Comparison of ENCODE assay signal across 8 mouse cellular contexts in genomic region chr1:171250680-171251593, GRCm38 (mm10). TPM values are rescaled to one million over a fixed set of nuclear protein-coding genes. Genes with fewer than 3 reads are reported as not detected.
DNase-seq lines count a peak whose midpoint lies in the region; ATAC-seq and TF ChIP-seq lines count a peak whose summit lies in the region.

TSS of gene Ndufs2 (minus strand) at chr1:171251388.

- H3K4me1 ChIP-seq in lung, embryonic 14.5 days (ENCODE audit: insufficient read depth), result peaks cover 25% of the 10 kb centered on the region
- H3K4me1 ChIP-seq in stomach, postnatal 0 days (replicated peaks; ENCODE audit: control insufficient read depth, insufficient read depth), result peaks cover 10% of the 10 kb centered on the region

- H3K9ac ChIP-seq in lung, embryonic 14.5 days, result peak within 1 kb of the TSS; percentile 49
- peak within 1 kb of the TSS; percentile 58 for H3K9ac ChIP-seq in stomach, postnatal 0 days (ENCODE audit: low read length)

- peak within 1 kb of the TSS; percentile 35 for H3K4me3 ChIP-seq in lung, embryonic 14.5 days (ENCODE audit: low read depth, low read length)
- peak within 1 kb of the TSS; percentile 46 for H3K4me3 ChIP-seq in stomach, postnatal 0 days (ENCODE audit: low read depth, low read length)

- no peaks in the 10 kb centered on the region for H3K27me3 ChIP-seq in lung, embryonic 14.5 days (ENCODE audit: insufficient read depth, low read length)
- H3K27me3 ChIP-seq in stomach, postnatal 0 days (ENCODE audit: control insufficient read depth, insufficient read depth, low read length), result no peaks in the 10 kb centered on the region

- TF ChIP-seq EP300 in stomach, postnatal 0 days (optimal IDR thresholded peaks at IDR 0.05), result no peak

- peak; percentile 6; the same call in 1 of the 2 replicates for ATAC-seq in lung, embryonic 14.5 days (ENCODE audit: insufficient read depth)
- ATAC-seq in inflammation-experienced regulatory T-cells, adult 6 months, result no peak
- no peak for ATAC-seq in stomach, postnatal 0 days (ENCODE audit: low FRiP score, low TSS enrichment)

- DNase-seq in lung, embryonic 14.5 days, result peak; percentile 55
- DNase-seq in lung, postnatal 25 days (ENCODE audit: low spot score), result no peak
- peak; percentile 52 for DNase-seq in brain, adult 2 months (ENCODE audit: low read depth, low spot score)
- peak; percentile 46 for DNase-seq in gastrocnemius, postnatal 25 days
- peak; percentile 35 for DNase-seq in lung, postnatal 10 days
- DNase-seq in stomach, postnatal 0 days (ENCODE audit: low spot score), result no peak
- DNase-seq in cerebellum, adult 9-10 months, result no peak

- H3K4me2 ChIP-seq in lung, embryonic 14.5 days, result peak within 1 kb of the TSS; percentile 66
- H3K4me2 ChIP-seq in stomach, postnatal 0 days (replicated peaks; ENCODE audit: low read depth), result peak within 1 kb of the TSS; percentile 57

- TF ChIP-seq CTCF in lung, embryonic 14.5 days (IDR thresholded peaks at IDR 0.05; ENCODE audit: low read depth), result no peak
- TF ChIP-seq CTCF in stomach, postnatal 0 days (IDR thresholded peaks at IDR 0.05; ENCODE audit: low read depth), result no peak

- H3K36me3 ChIP-seq in lung, embryonic 14.5 days (ENCODE audit: insufficient read depth), result peaks cover 9% of the 10 kb centered on the region; the same call in 1 of the 2 replicates
- H3K36me3 ChIP-seq in stomach, postnatal 0 days (ENCODE audit: control insufficient read depth, insufficient read depth, low read length), result 0 out of 2 replicates have a peak, but pooled peaks cover 3% of the 10 kb centered on the region

- H3K9me3 ChIP-seq in lung, embryonic 14.5 days (ENCODE audit: low read depth, low read length), result no peaks in the 10 kb centered on the region
- H3K9me3 ChIP-seq in stomach, postnatal 0 days (ENCODE audit: control insufficient read depth, low read length), result no peaks in the 10 kb centered on the region

- 20% methylated on average over 26 of the region's 26 CpGs for WGBS in lung, embryonic 14.5 days
- WGBS in stomach, postnatal 0 days, result 22% methylated on average over 26 of the region's 26 CpGs

- peak within 1 kb of the TSS; percentile 86 for H3K27ac ChIP-seq in lung, embryonic 14.5 days (ENCODE audit: low read depth)
- peak within 1 kb of the TSS; percentile 88 for H3K27ac ChIP-seq in stomach, postnatal 0 days (replicated peaks)

RNA-seq across cellular contexts. Expression of gene Ndufs2, which starts in this region (rescaled TPM):
- 244 and 250 TPM in 2 replicates for polyA plus RNA-seq in lung, embryonic 14.5 days (2014; fragmentation: Nextera tagmentation; extraction: Ambion mirVana)
- total RNA-seq in gastrocnemius, postnatal 25 days (2021), result 1,000 to 10,000 TPM in 1 of 2 experiments, 100 to 1,000 TPM in 1; 872 to 1,009 TPM
- polyA plus RNA-seq in inflammation-experienced regulatory T-cells, adult 6 months (2017; shearing (Covaris generic)), result 100 to 1,000 TPM; 106 to 120 (median 119) TPM
- 210 and 218 TPM in 2 replicates for polyA plus RNA-seq in stomach, postnatal 0 days (2015; fragmentation: Nextera tagmentation; extraction: Ambion mirVana)

Comparison
In these comparisons a context has a peak if more than half of its experiments do, and no peak if none do; other contexts are left out.
1. DNase-seq: peak in lung, embryonic 14.5 days (single experiment), brain, adult 2 months (single experiment), gastrocnemius, postnatal 25 days (single experiment) and lung, postnatal 10 days (single experiment); none in lung, postnatal 25 days (single experiment), stomach, postnatal 0 days (single experiment) and cerebellum, adult 9-10 months (single experiment).